Mouse (Mus musculus): ENCODE results near the gene Gen1.

Gene Gen1

GRCm38 (mm10) chr12:11224722-11225121 is 40.9 kb downstream of the Gen1 start:
- no peak for DNase-seq (ENCODE audit: low read depth, low spot score)

DNA sequence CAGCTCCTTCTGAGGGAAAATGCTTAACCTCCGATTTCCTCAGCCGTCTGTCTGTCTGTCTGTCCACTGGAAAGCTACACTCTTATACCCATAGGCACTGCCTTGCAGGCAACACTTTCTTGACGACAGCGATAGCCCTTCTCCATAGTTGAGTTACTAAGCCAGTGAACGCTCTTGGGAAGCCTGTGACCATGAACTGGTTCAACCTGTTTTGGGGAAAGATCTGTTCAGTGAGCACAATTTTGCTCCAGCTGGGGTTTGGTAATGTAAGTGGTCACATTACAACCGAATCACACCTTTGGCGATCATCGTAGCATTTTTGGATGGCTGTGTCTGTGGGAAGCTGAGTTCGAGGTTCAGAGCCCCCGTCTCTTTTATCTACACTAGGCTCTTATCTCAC is 42.5 kb downstream of the Gen1 start:
- DNase-seq (ENCODE audit: low read depth, low spot score) = no peak

DNA sequence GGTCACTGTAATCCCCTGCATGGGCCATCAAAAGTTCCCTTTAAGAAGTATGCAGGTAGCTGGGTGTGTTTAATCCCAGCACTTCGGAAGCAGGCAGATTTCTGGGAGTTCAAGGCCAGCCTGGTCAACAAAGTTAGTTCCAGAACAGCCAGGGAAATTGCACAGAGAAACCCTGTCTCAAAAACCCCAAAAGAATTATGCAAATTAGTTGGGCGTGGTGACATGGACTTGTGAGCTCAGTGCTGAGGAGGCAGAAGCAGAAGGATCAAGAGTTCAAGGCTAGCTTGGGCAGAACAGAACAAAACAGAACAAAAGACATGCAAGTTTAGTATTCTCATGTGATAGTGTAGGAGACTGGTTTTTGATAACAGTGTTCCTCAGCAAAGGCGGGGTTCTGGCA is 43.0 kb downstream of the Gen1 start:
- DNase-seq (ENCODE audit: low read depth, low spot score) = no peak

GRCm38 (mm10) chr12:11221524-11222330 is 43.9 kb downstream of the Gen1 start:
- peak; percentile 86 for DNase-seq (ENCODE audit: low read depth, low spot score)

- no peak for DNase-seq (ENCODE audit: low read depth, low spot score)
Measured at GRCm38 (mm10) chr12:11217726-11218250, 47.8 kb downstream of the Gen1 start.

GRCm38 (mm10) chr12:11216454-11216853 is 49.1 kb downstream of the Gen1 start:
- no peak for DNase-seq (ENCODE audit: low read depth, low spot score)

GRCm38 (mm10) chr12:11215555-11215954 is 50.0 kb downstream of the Gen1 start:
- DNase-seq (ENCODE audit: low read depth, low spot score) = no peak

- no peak for DNase-seq (ENCODE audit: low read depth, low spot score)
Measured at GRCm38 (mm10) chr12:11214776-11215175, 50.8 kb downstream of the Gen1 start.

DNA sequence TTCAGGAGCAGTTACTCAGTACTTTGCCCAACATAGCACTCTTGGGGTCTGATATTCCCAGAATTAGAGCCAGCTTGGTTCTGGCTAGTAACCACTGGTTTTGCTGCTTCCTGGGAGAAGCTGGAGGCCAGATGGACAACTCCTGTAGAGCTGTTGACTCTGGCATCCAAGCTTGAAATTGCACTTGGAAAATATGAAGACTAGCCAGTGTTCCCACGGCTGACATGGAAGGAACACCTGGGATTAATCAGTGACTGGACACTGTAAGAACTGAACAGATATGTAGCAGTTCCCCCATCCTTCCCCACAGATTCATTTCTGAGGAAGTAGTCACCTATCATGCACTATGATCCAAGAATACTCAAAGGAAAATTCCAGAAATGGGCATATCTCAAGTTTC is 52.7 kb downstream of the Gen1 start:
- no peak for DNase-seq (ENCODE audit: low read depth, low spot score)

DNA sequence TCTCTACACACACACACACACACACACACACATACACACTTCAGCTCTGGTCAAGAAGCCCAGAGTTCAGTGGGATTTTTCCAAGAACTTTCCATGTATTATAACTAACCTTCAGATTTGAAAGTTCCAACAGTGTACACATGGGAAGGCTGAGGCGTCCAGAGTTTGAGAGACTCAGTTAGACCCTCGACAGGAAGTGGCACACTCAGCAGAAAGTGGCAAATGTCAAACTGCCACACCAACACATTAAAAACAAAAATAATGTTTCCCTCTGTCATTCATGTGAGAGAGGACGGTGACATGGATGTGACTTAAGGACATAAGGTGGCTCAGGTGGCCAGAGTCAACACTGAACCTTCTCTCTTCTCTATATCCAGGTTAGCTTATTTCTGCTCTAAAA is 55.2 kb downstream of the Gen1 start:
- DNase-seq (ENCODE audit: low read depth, low spot score) = no peak

- no peak for DNase-seq (ENCODE audit: low read depth, low spot score)
Measured at GRCm38 (mm10) chr12:11209636-11210035, 56.0 kb downstream of the Gen1 start.

DNA sequence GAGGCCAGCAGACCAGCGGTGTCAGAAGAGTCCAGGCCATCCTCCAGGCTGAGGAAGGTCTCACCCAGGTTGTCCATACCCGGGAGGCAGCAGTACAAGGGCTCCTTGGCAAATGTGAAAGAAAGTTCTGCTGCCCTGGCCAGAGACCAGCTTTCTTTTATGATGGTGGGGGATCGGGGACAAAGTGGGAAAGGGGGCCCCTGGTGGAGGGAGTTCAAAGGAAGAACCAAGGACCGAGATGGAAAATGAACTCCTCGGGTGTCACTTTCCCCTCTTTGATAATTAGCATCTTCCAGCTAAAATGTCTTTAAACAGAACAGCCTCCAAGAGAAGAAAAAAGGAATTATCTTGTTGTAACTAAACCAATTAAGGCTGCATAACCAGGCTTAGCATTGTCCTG is 56.7 kb downstream of the Gen1 start, which contains the start of gene Msgn1:
Gene Msgn1, minus strand, starts transcription at position 101 of the 400 bp plus-strand sequence.
- DNase-seq (ENCODE audit: low read depth, low spot score) = no peak

- no peak for DNase-seq (ENCODE audit: low read depth, low spot score)
Measured at GRCm38 (mm10) chr12:11206321-11206720, 59.3 kb downstream of the Gen1 start.

DNA sequence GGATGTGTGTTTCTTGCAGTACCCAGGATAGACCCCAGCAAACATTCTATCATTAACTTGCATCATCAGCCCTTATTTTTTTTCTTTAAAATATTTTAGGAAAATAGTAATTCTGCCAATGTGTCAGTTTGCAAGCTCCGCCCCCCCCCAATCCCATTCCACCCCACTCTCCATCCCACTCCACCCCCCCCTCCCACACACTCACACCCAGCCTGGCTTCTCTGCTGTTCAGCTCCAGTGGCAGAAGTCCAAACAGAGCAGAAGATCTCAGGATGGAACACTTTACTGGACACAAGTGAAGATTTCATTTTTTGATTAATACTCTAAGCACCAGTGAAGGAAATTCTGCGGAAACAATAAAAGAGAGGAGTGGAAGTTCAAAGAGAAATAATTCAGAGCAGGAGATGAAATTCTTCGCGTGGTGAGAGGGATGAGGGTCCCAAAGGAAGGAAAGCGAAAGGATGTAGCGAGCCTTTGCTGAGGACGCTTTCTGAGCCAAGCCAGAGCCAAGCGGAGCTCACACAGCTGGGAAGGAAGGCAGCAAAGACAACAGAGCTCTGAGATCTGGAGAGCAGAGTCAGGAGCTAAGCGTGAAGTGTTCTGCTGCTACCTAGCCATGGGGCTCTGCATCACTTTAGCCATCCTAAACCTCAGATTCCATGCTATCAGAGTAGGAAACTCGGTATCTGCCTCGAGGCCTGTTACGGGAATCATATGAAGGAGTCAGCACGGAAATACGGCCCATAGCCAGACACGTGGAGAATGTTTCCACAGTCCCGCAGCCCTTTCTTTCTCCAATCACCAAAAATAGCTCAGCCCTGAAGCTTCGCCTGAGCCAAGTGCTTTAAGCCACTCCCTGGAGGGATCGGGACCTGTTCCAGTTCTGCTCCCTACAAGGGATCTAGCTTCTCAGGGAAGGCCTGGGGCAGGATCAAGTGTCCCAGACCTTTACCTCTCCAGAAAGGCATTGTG is 61.6 kb downstream of the Gen1 start:
- no peak for DNase-seq (ENCODE audit: low read depth, low spot score)

- no peak for DNase-seq (ENCODE audit: low read depth, low spot score)
Measured at GRCm38 (mm10) chr12:11202476-11202875, 63.1 kb downstream of the Gen1 start.

DNA sequence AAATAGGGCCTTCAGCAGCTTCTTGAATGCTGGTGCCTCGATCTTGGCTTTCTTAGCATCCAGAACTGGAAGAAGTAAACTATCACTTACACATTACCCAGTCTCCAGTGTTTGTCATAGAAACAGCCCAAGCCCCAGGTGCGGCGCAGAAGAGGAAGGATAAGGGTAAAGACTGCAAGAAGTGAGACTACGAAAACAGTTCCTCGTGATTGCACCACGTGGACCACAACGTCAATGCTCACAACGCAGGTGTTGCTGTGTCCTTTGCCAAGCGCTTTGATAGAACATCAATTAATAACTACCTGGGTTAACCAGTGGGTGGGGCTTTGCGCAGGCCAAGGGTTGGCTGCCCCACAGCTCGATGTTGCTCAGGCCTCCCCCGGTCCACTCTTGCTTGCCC is 64.9 kb downstream of the Gen1 start:
- DNase-seq (ENCODE audit: low read depth, low spot score) = no peak

- no peak for DNase-seq (ENCODE audit: low read depth, low spot score)
Measured at GRCm38 (mm10) chr12:11198551-11198950, 67.0 kb downstream of the Gen1 start.

DNA sequence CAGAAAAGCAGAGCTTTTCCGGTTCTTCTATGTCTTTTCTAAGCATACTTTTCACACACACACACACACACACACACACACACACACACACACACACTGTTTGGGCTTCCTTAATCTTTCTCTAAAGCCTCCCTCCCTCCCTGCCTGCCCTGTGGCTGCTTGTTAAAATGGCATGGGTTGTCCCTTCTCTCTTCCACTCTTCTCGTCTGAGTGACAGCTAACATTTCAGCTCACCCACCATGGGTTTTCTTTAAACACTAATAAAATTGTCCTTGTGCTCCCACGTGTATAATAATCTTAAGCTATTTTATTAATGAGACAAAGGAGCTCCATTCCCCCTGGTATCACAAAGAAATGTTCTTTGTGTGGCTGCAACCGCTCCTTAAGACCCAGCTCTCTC is 67.6 kb downstream of the Gen1 start:
- DNase-seq (ENCODE audit: low read depth, low spot score) = no peak

- no peak for DNase-seq (ENCODE audit: low read depth, low spot score)
Measured at GRCm38 (mm10) chr12:11196830-11197229, 68.8 kb downstream of the Gen1 start.

GRCm38 (mm10) chr12:11196142-11196597 is 69.4 kb downstream of the Gen1 start:
- peak; percentile 65 for DNase-seq (ENCODE audit: low read depth, low spot score)

- no peak for DNase-seq (ENCODE audit: low read depth, low spot score)
Measured at GRCm38 (mm10) chr12:11195031-11195430, 70.6 kb downstream of the Gen1 start.

All from forelimb bud, embryonic 11.5 days (tissue).